Mouse (Mus musculus) myocyte (in vitro differentiated cells): Measurements from ENCODE around the gene Tnk1.

ENCODE experiments used
- CEBPB ChIP-seq: IDR thresholded peaks from 2 replicates; pipeline ENCODE4 v1.6.1; 2011; ENCODE audit warnings: mild to moderate bottlenecking, moderate library complexity; ENCODE audit not compliant: poor library complexity, insufficient read depth, severe bottlenecking
- E2F4 ChIP-seq: IDR thresholded peaks from one replicate; pipeline ENCODE4 v1.6.1; 2011; ENCODE audit warnings: mild to moderate bottlenecking, control low read depth, moderate library complexity; ENCODE audit not compliant: insufficient read depth
- MYOD1 ChIP-seq, 3 experiments: IDR thresholded peaks; one replicate each; pipeline ENCODE4 v1.6.1; 2011; ENCODE audit warnings: control low read depth in 2 of 3, low read depth in 2 of 3, mild to moderate bottlenecking in 2 of 3, moderate library complexity in 1 of 3; ENCODE audit not compliant: insufficient read length in 2 of 3, control insufficient read depth in 1 of 3
- POLR2A ChIP-seq: IDR thresholded peaks from one replicate; pipeline ENCODE4 v1.6.1; 2011; ENCODE audit warnings: low read depth, mild to moderate bottlenecking, control low read depth, moderate library complexity; ENCODE audit not compliant: insufficient read length

GRCm38 (mm10) chr11:69828832-69829231, 29.7 kb downstream of the Tnk1 start:
- TF ChIP-seq E2F4 (no peak), CEBPB (no peak), POLR2A (no peak), MYOD1 (IDR thresholded peaks at IDR 0.05; ENCODE audit: control insufficient read depth in 1 of 3, insufficient read length in 2 of 3, low read depth in 2 of 3) (no peak)
